Mouse (Mus musculus) large intestine, adult 2 months (tissue): ENCODE results near the gene Xlr3a. TPM values are rescaled to one million over a fixed set of nuclear protein-coding genes. Genes with fewer than 3 reads are reported as not detected.
A peak's percentile ranks its signal among the peaks of the same experiment; 100 is the strongest.
"Not testable (repeated sequence)": the region's sequence is repeated elsewhere in the genome, so short reads cannot be mapped to it uniquely, and the experiment has no call there.

Experiments used
- DNase-seq: peaks from one replicate; pipeline ENCODE4 v3.0.0-alpha.2; 2012; ENCODE audit warnings: low read depth, low spot score
- WGBS: fragments of 180-500 bp; shearing (Covaris S2); methylation state at CpG from one replicate; pipeline ENCODE4 v1.1.7; 2018; 5-methylcytosine and 5-hydroxymethylcytosine counted together
- polyA plus RNA-seq: library from polyadenylated mRNA; depleted of rRNA; stranded (reverse); fragments of >200 nt; gene quantifications from 2 replicates; pipeline ENCODE4 v1.2.3, GENCODE M21; 2012; rRNA removed

The Xlr3a gene
- 0.55 and 0.92 TPM in 2 replicates for polyA plus RNA-seq

GRCm38 (mm10) chrX:73096941-73097508, at the start of gene Xlr3a:
Xlr3a (minus strand) TSS chrX:73097095.
- WGBS: 74% methylated on average over 12 of the region's 13 CpGs

GRCm38 (mm10) chrX:73143218-73143618, 46.3 kb upstream of the Xlr3a start:
- DNase-seq: not testable (repeated sequence)
- no CpG with 5 or more reads among the region's 7 CpGs for WGBS

More at GRCm38 (mm10) chrX:73096941-73097508, at the start of gene Xlr3a:
- not testable (repeated sequence) for DNase-seq

GRCm38 (mm10) chrX:73122859-73123829, 26.2 kb upstream of the Xlr3a start:
- WGBS: no CpG with 5 or more reads among the region's 12 CpGs
- DNase-seq: not testable (repeated sequence)

- WGBS: no CpG with 5 or more reads among the region's 7 CpGs
Observed at GRCm38 (mm10) chrX:73116747-73117146, 19.9 kb upstream of the Xlr3a start, which contains the start of gene Gm14685. Gm14685 (plus strand) TSS chrX:73117047.

GRCm38 (mm10) chrX:73082267-73083055, 14.4 kb downstream of the Xlr3a start, which contains the start of gene Xlr4a:
Xlr4a (minus strand) TSS chrX:73082478.
- DNase-seq: not testable (repeated sequence)
- 77% methylated on average over 19 of the region's 19 CpGs for WGBS

More at GRCm38 (mm10) chrX:73116747-73117146, 19.9 kb upstream of the Xlr3a start, which contains the start of gene Gm14685:
- not testable (repeated sequence) for DNase-seq

- DNase-seq: not testable (repeated sequence)
- WGBS: 40% methylated on average over 1 of the region's 5 CpGs
Observed at GRCm38 (mm10) chrX:73066765-73067312, 30.1 kb downstream of the Xlr3a start.

- no peak for DNase-seq
- WGBS: 41% methylated on average over 7 of the region's 7 CpGs
Observed at GRCm38 (mm10) chrX:73064415-73064793, 32.5 kb downstream of the Xlr3a start, which contains the start of gene Pnma3. Pnma3 (plus strand) TSS chrX:73064787.

- DNase-seq: no peak
- 53% methylated on average over 24 of the region's 24 CpGs for WGBS
Observed at GRCm38 (mm10) chrX:73063512-73064414, 33.1 kb downstream of the Xlr3a start.

- no peak for DNase-seq
- WGBS: 48% methylated on average over 5 of the region's 5 CpGs
Observed at GRCm38 (mm10) chrX:73062323-73062722, 34.6 kb downstream of the Xlr3a start.

GRCm38 (mm10) chrX:73061528-73061927, 35.4 kb downstream of the Xlr3a start:
- no peak for DNase-seq
- 83% methylated on average over 1 of the region's 1 CpGs for WGBS

GRCm38 (mm10) chrX:73053860-73054563, 42.9 kb downstream of the Xlr3a start:
- peak; percentile 54 for DNase-seq
- WGBS: 17% methylated on average over 14 of the region's 14 CpGs

- no peak for DNase-seq
- WGBS: 80% methylated on average over 12 of the region's 12 CpGs
Observed at GRCm38 (mm10) chrX:73039666-73040065, 57.2 kb downstream of the Xlr3a start.

GRCm38 (mm10) chrX:73038831-73039230, 58.1 kb downstream of the Xlr3a start:
- DNase-seq: no peak
- WGBS: 80% methylated on average over 8 of the region's 8 CpGs

- 78% methylated on average over 1 of the region's 1 CpGs for WGBS
- DNase-seq: no peak
Observed at GRCm38 (mm10) chrX:73037003-73037402, 59.9 kb downstream of the Xlr3a start, which contains the start of gene Pnma5. Pnma5 (minus strand) TSS chrX:73037103.
